Mouse (Mus musculus): ENCODE measurements around the gene Grk2. TPM values are rescaled to one million over a fixed set of nuclear protein-coding genes. Genes with fewer than 3 reads are reported as not detected.
A peak's percentile ranks its signal among the peaks of the same experiment; 100 is the strongest.

Grk2 gene
- 11.8 and 15.5 TPM in 2 replicates for polyA plus RNA-seq (2015; fragmentation: Nextera tagmentation; extraction: Ambion mirVana)

- H3K27me3 ChIP-seq (ENCODE audit: control insufficient read depth, insufficient read depth, low read length): no peaks in the 10 kb centered on the region
- H3K27ac ChIP-seq (ENCODE audit: low read length): peak within 1 kb of the TSS; percentile 86
- H3K4me2 ChIP-seq (ENCODE audit: low read depth, low read length): peak within 1 kb of the TSS; percentile 66
- H3K9me3 ChIP-seq (replicated peaks; ENCODE audit: control insufficient read depth, low read length): no peaks in the 10 kb centered on the region
- WGBS: under 1% methylated on average over 23 of the region's 46 CpGs
- H3K4me1 ChIP-seq (ENCODE audit: control insufficient read depth, insufficient read depth, low read length): peaks cover 45% of the 10 kb centered on the region
- ATAC-seq (replicated peaks; ENCODE audit: extremely low read depth, insufficient read depth, low FRiP score): peak; percentile 75
- no peaks in the 10 kb centered on the region for H3K36me3 ChIP-seq (ENCODE audit: control insufficient read depth, insufficient read depth)
- peak within 1 kb of the TSS; percentile 99 for H3K9ac ChIP-seq (ENCODE audit: low read length)
- H3K4me3 ChIP-seq (ENCODE audit: low read length): peak within 1 kb of the TSS; percentile 97
Measured at GRCm38 (mm10) chr19:4306190-4306577, at the start of gene Grk2. Grk2 (minus strand) TSS chr19:4306222.

DNA sequence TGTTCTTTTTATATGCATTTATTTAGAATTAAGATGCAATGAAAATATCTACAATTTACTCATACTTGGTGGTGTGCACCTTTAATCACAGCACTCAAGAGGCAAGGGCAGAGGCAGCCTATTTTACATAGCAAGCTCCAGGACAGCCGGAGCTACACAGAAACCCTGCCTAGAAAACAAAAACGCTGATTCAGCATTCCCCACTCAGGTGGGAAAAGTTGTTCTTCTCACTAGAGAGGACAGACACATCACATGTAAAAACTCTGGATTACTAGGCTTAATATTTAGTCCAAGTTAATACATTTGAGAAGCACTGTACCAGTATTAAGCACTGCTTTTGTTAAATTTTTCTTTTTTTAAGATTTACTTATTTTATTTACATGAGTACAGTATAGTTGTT lies 43.4 kb upstream of the Grk2 start:
- Histone ChIP-seq H3K4me2 (ENCODE audit: low read depth, low read length) (no peak overlapping the region), H3K36me3 (ENCODE audit: control insufficient read depth, insufficient read depth) (peaks cover 48% of the 10 kb centered on the region), H3K27me3 (ENCODE audit: control insufficient read depth, insufficient read depth, low read length) (no peaks in the 10 kb centered on the region), H3K9me3 (replicated peaks; ENCODE audit: control insufficient read depth, low read length) (no peaks in the 10 kb centered on the region), H3K9ac (ENCODE audit: low read length) (no peak overlapping the region), H3K4me1 (ENCODE audit: control insufficient read depth, insufficient read depth, low read length) (no peaks in the 10 kb centered on the region), H3K27ac (ENCODE audit: low read length) (no peak overlapping the region), H3K4me3 (ENCODE audit: low read length) (no peak overlapping the region)
- WGBS: 83% methylated on average over 2 of the region's 2 CpGs
- no peak for ATAC-seq (replicated peaks; ENCODE audit: extremely low read depth, insufficient read depth, low FRiP score)

DNA sequence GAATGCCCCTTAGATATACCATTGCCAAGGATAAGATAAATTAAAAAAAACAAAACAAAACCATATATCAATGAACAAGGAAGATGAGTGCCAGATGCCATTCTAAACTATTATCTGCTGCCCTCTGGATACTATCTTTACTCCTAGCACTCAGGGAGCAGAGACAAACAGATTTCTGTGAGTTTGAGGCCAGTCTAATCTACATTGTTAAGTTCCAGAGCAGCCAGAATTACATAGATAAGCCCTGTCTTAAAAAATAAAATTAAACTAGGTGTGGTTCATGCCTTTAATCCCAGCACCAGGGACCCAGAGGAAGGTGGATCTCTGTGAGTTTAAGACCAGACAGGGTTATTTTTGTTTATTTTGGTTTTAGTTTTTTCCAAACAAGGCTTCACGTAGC lies 40.5 kb upstream of the Grk2 start:
- Histone ChIP-seq H3K4me3 (ENCODE audit: low read length) (no peak overlapping the region), H3K9ac (ENCODE audit: low read length) (no peak overlapping the region), H3K36me3 (ENCODE audit: control insufficient read depth, insufficient read depth) (peaks cover 46% of the 10 kb centered on the region), H3K9me3 (replicated peaks; ENCODE audit: control insufficient read depth, low read length) (no peaks in the 10 kb centered on the region), H3K4me1 (ENCODE audit: control insufficient read depth, insufficient read depth, low read length) (no peaks in the 10 kb centered on the region), H3K4me2 (ENCODE audit: low read depth, low read length) (no peak overlapping the region), H3K27me3 (ENCODE audit: control insufficient read depth, insufficient read depth, low read length) (no peaks in the 10 kb centered on the region), H3K27ac (ENCODE audit: low read length) (no peak overlapping the region)
- 85% methylated on average over 1 of the region's 1 CpGs for WGBS
- no peak for ATAC-seq (replicated peaks; ENCODE audit: extremely low read depth, insufficient read depth, low FRiP score)

DNA sequence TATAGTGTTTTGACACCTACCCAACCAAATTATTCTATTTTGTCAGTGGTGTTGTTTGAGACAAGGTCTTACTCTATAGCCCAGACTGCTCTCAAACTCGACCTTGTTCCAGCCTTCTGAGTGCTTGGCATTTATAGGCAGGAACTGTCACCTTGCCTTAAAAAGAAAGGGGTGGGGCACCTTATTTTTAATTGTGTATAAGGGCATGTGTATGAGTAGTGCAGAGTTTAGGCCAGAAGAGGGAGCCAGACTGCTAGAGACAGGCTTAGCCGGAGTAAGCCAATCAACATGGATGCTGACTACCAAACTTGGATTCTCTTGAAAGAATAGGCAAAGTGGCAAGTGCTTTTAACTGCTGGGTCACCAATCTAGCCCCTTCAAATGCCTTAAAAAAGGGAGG lies 32.1 kb upstream of the Grk2 start:
- Histone ChIP-seq H3K27me3 (ENCODE audit: control insufficient read depth, insufficient read depth, low read length) (no peaks in the 10 kb centered on the region), H3K4me3 (ENCODE audit: low read length) (no peak overlapping the region), H3K4me1 (ENCODE audit: control insufficient read depth, insufficient read depth, low read length) (peaks cover 15% of the 10 kb centered on the region), H3K4me2 (ENCODE audit: low read depth, low read length) (no peak overlapping the region), H3K36me3 (ENCODE audit: control insufficient read depth, insufficient read depth) (peaks cover 29% of the 10 kb centered on the region), H3K9me3 (replicated peaks; ENCODE audit: control insufficient read depth, low read length) (no peaks in the 10 kb centered on the region), H3K9ac (ENCODE audit: low read length) (no peak overlapping the region), H3K27ac (ENCODE audit: low read length) (no peak overlapping the region)
- WGBS: 10% methylated on average over 2 of the region's 2 CpGs
- no peak for ATAC-seq (replicated peaks; ENCODE audit: extremely low read depth, insufficient read depth, low FRiP score)

DNA sequence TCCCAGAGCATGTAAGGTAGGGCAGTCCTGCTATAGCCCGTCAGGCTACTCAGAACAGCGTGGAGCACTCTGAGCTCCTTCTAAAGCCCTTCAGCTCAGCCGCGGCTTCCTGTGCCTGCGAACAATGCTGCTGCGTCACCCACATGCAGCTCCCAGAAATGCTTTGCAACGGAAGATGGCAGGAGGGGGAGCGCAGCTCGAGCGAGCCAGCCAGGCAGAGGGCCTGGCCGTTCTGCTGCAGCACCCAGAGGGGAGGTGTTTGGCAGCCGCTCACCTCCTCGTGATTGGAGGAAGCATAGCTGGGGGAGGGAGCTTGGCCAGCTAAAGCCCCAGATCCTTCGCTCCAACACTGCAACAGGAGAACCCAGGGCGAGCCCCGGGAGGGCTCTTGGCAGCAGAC lies 27.8 kb upstream of the Grk2 start:
- peak overlapping the region; percentile 75 for H3K4me2 ChIP-seq (ENCODE audit: low read depth, low read length)
- peak overlapping the region; percentile 84 for H3K9ac ChIP-seq (ENCODE audit: low read length)
- no peaks in the 10 kb centered on the region for H3K9me3 ChIP-seq (replicated peaks; ENCODE audit: control insufficient read depth, low read length)
- no peaks in the 10 kb centered on the region for H3K27me3 ChIP-seq (ENCODE audit: control insufficient read depth, insufficient read depth, low read length)
- WGBS: under 1% methylated on average over 16 of the region's 16 CpGs
- H3K27ac ChIP-seq (ENCODE audit: low read length): peak overlapping the region; percentile 96
- peak; percentile 98 for ATAC-seq (replicated peaks; ENCODE audit: extremely low read depth, insufficient read depth, low FRiP score)
- H3K4me3 ChIP-seq (ENCODE audit: low read length): peak overlapping the region; percentile 70
- H3K36me3 ChIP-seq (ENCODE audit: control insufficient read depth, insufficient read depth): peaks cover 21% of the 10 kb centered on the region
- H3K4me1 ChIP-seq (ENCODE audit: control insufficient read depth, insufficient read depth, low read length): peaks cover 28% of the 10 kb centered on the region

GRCm38 (mm10) chr19:4333100-4333775 lies 27.2 kb upstream of the Grk2 start:
- H3K9me3 ChIP-seq (replicated peaks; ENCODE audit: control insufficient read depth, low read length): no peaks in the 10 kb centered on the region
- peaks cover 21% of the 10 kb centered on the region for H3K36me3 ChIP-seq (ENCODE audit: control insufficient read depth, insufficient read depth)

DNA sequence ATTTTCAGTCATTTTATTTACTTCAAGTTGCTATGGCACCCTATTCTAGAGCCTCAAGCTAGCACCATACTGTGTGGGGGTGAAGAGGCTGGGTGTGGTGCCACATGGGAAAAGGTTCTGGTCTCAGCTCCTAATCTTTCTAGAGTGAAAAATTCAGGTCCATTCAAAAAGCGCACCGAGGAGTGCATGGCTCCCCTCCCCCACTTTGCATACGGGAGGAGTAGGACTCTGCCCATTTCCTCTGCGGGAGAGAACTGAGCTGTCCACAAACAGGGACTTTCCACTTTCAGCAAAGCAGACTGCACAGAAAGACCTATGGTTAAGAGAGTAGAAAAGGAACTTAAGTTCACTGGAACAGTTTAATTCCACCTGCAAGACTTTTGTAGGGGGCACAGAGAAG lies 26.6 kb upstream of the Grk2 start:
- under 1% methylated on average over 4 of the region's 4 CpGs for WGBS
- H3K9me3 ChIP-seq (replicated peaks; ENCODE audit: control insufficient read depth, low read length): no peaks in the 10 kb centered on the region
- peak overlapping the region; percentile 84 for H3K9ac ChIP-seq (ENCODE audit: low read length)
- H3K36me3 ChIP-seq (ENCODE audit: control insufficient read depth, insufficient read depth): peaks cover 27% of the 10 kb centered on the region
- peaks cover 26% of the 10 kb centered on the region for H3K4me1 ChIP-seq (ENCODE audit: control insufficient read depth, insufficient read depth, low read length)
- ATAC-seq (replicated peaks; ENCODE audit: extremely low read depth, insufficient read depth, low FRiP score): no peak
- no peaks in the 10 kb centered on the region for H3K27me3 ChIP-seq (ENCODE audit: control insufficient read depth, insufficient read depth, low read length)
- H3K27ac ChIP-seq (ENCODE audit: low read length): peak overlapping the region; percentile 96
- H3K4me3 ChIP-seq (ENCODE audit: low read length): peak overlapping the region; percentile 70
- H3K4me2 ChIP-seq (ENCODE audit: low read depth, low read length): peak overlapping the region; percentile 75

More at GRCm38 (mm10) chr19:4333100-4333775, 27.2 kb upstream of the Grk2 start:
- 1% methylated on average over 13 of the region's 13 CpGs for WGBS
- Histone ChIP-seq H3K27me3 (ENCODE audit: control insufficient read depth, insufficient read depth, low read length) (no peaks in the 10 kb centered on the region), H3K4me2 (ENCODE audit: low read depth, low read length) (peak overlapping the region; percentile 75), H3K27ac (ENCODE audit: low read length) (peak overlapping the region; percentile 96), H3K4me3 (ENCODE audit: low read length) (peak overlapping the region; percentile 70), H3K9ac (ENCODE audit: low read length) (peak overlapping the region; percentile 84), H3K4me1 (ENCODE audit: control insufficient read depth, insufficient read depth, low read length) (peaks cover 28% of the 10 kb centered on the region)
- 0 out of 2 replicates have a peak, but pooled peaks have one; percentile 8 for ATAC-seq (replicated peaks; ENCODE audit: extremely low read depth, insufficient read depth, low FRiP score)

DNA sequence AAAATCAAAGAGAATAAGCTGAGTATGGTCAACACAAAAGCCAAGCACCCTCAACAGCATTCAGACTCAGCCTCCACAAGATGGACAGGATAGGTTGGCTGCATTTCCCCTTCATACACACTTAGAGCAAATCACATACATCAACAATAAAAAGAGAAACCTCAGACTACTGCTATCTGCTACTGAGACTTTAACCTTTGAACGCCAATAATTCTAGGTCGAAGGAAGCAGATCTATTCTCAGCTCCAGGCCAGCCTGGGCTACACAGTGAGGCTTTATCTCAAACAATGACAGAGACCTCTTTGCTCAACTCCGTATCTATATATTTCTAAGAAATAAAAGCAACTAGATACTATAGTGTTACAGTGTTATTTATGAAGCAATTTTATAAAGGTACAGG lies 25.3 kb upstream of the Grk2 start:
- Histone ChIP-seq H3K36me3 (ENCODE audit: control insufficient read depth, insufficient read depth) (peaks cover 35% of the 10 kb centered on the region), H3K9ac (ENCODE audit: low read length) (no peak overlapping the region), H3K9me3 (replicated peaks; ENCODE audit: control insufficient read depth, low read length) (no peaks in the 10 kb centered on the region), H3K4me2 (ENCODE audit: low read depth, low read length) (no peak overlapping the region), H3K4me3 (ENCODE audit: low read length) (no peak overlapping the region), H3K27ac (ENCODE audit: low read length) (no peak overlapping the region), H3K4me1 (ENCODE audit: control insufficient read depth, insufficient read depth, low read length) (peaks cover 26% of the 10 kb centered on the region), H3K27me3 (ENCODE audit: control insufficient read depth, insufficient read depth, low read length) (no peaks in the 10 kb centered on the region)
- ATAC-seq (replicated peaks; ENCODE audit: extremely low read depth, insufficient read depth, low FRiP score): no peak
- 69% methylated on average over 3 of the region's 3 CpGs for WGBS

GRCm38 (mm10) chr19:4330603-4331002 lies 24.6 kb upstream of the Grk2 start:
- Histone ChIP-seq H3K27me3 (ENCODE audit: control insufficient read depth, insufficient read depth, low read length) (no peaks in the 10 kb centered on the region), H3K9ac (ENCODE audit: low read length) (no peak overlapping the region), H3K9me3 (replicated peaks; ENCODE audit: control insufficient read depth, low read length) (no peaks in the 10 kb centered on the region), H3K4me2 (ENCODE audit: low read depth, low read length) (no peak overlapping the region), H3K27ac (ENCODE audit: low read length) (no peak overlapping the region), H3K4me3 (ENCODE audit: low read length) (no peak overlapping the region), H3K36me3 (ENCODE audit: control insufficient read depth, insufficient read depth) (peaks cover 39% of the 10 kb centered on the region), H3K4me1 (ENCODE audit: control insufficient read depth, insufficient read depth, low read length) (peaks cover 26% of the 10 kb centered on the region)
- 81% methylated on average over 2 of the region's 2 CpGs for WGBS
- ATAC-seq (replicated peaks; ENCODE audit: extremely low read depth, insufficient read depth, low FRiP score): no peak
